Mouse (Mus musculus) MEL (cell line): ENCODE data around the gene Plekhg3. TPM values are rescaled to one million over a fixed set of nuclear protein-coding genes. Genes with fewer than 3 reads are reported as not detected.

Experiments used
- DNase-seq: peaks from one replicate; pipeline ENCODE4 v3.0.0; 2011; ENCODE audit warnings: low read depth, low spot score
- H3K27ac ChIP-seq: 2 replicates; pipeline ENCODE4 v1.5.1; 2012; ENCODE audit warnings: low read depth, mild to moderate bottlenecking, control low read depth, low read length, moderate library complexity; ENCODE audit not compliant: control insufficient read depth
- H3K27me3 ChIP-seq, 2 experiments: fragments of 150-350 bp in 1 of 2; sonication (generic) in 1 of 2; 2 replicates each; pipeline ENCODE4 v1.6.1; 2012; ENCODE audit warnings: low read length in 2 of 2, mild to moderate bottlenecking in 2 of 2, improper control_type of control experiment in 1 of 2, moderate library complexity in 1 of 2; ENCODE audit not compliant: insufficient read depth in 2 of 2, control insufficient read depth in 1 of 2
- H3K36me3 ChIP-seq, 2 experiments: 2 replicates each; pipeline ENCODE4 v1.6.1; 2012 to 2014; ENCODE audit warnings: low read length in 2 of 2, improper control_type of control experiment in 1 of 2, inconsistent platforms in 1 of 2, mild to moderate bottlenecking in 1 of 2; ENCODE audit not compliant: insufficient read depth in 2 of 2, control insufficient read depth in 1 of 2
- H3K4me1 ChIP-seq, 2 experiments: fragments of 150-350 bp in 1 of 2; sonication (generic) in 1 of 2; 2 replicates each; pipeline ENCODE4 v1.6.1; 2012; ENCODE audit warnings: low read length in 2 of 2, improper control_type of control experiment in 1 of 2, mild to moderate bottlenecking in 1 of 2; ENCODE audit not compliant: insufficient read depth in 2 of 2, control insufficient read depth in 1 of 2
- H3K4me3 ChIP-seq, 2 experiments: fragments of 150-350 bp in 1 of 2; sonication (generic) in 1 of 2; 2 replicates each; pipeline ENCODE4 v1.5.1; 2012; ENCODE audit warnings: low read depth in 2 of 2, low read length in 2 of 2, mild to moderate bottlenecking in 2 of 2, moderate library complexity in 2 of 2, control low read depth in 1 of 2, improper control_type of control experiment in 1 of 2; ENCODE audit not compliant: control insufficient read depth in 1 of 2, insufficient read depth in 1 of 2
- H3K79me2 ChIP-seq: 2 replicates; pipeline ENCODE4 v1.6.1; 2012; ENCODE audit warnings: mild to moderate bottlenecking, low read length, moderate library complexity; ENCODE audit not compliant: control insufficient read depth, poor library complexity, insufficient read depth
- H3K9ac ChIP-seq: 2 replicates; pipeline ENCODE4 v1.6.1; 2012; ENCODE audit warnings: low read depth, mild to moderate bottlenecking, control low read depth, low read length, moderate library complexity; ENCODE audit not compliant: control insufficient read depth, poor library complexity, severe bottlenecking
- H3K9me3 ChIP-seq: fragments of 150-350 bp; sonication (generic); replicated peaks from 2 replicates; pipeline ENCODE4 v1.6.1; 2012; ENCODE audit warnings: mild to moderate bottlenecking, low read length, improper control_type of control experiment, moderate library complexity; ENCODE audit not compliant: insufficient read depth
- BHLHE40 ChIP-seq: IDR thresholded peaks from 2 replicates; pipeline ENCODE4 v1.6.1; 2012; ENCODE audit warnings: low read depth, mild to moderate bottlenecking, inconsistent platforms, low read length, improper control_type of control experiment, borderline replicate concordance
- CHD1 ChIP-seq: IDR thresholded peaks from 2 replicates; pipeline ENCODE4 v1.6.1; 2012; ENCODE audit warnings: low read depth, mild to moderate bottlenecking, inconsistent platforms, low read length, improper control_type of control experiment
- ETS1 ChIP-seq: IDR thresholded peaks from 2 replicates; pipeline ENCODE4 v1.6.1; 2012; ENCODE audit warnings: low read depth, mild to moderate bottlenecking, inconsistent platforms, low read length, improper control_type of control experiment, moderate library complexity
- GABPA ChIP-seq: IDR thresholded peaks from 2 replicates; pipeline ENCODE4 v1.6.1; 2012; ENCODE audit warnings: low read depth, mild to moderate bottlenecking, inconsistent platforms, low read length, improper control_type of control experiment, moderate library complexity
- GATA1 ChIP-seq: IDR thresholded peaks from 2 replicates; pipeline ENCODE4 v1.6.1; 2011; ENCODE audit warnings: low read depth, low read length, improper control_type of control experiment
- KAT2A ChIP-seq: conservative IDR thresholded peaks from 2 replicates; pipeline ENCODE4 v1.6.1; 2012; ENCODE audit warnings: low read depth, low read length, improper control_type of control experiment, inconsistent platforms
- MAX ChIP-seq: IDR thresholded peaks from 2 replicates; pipeline ENCODE4 v1.6.1; 2011; ENCODE audit warnings: low read length, improper control_type of control experiment
- MAZ ChIP-seq: IDR thresholded peaks from 2 replicates; pipeline ENCODE4 v1.6.1; 2012; ENCODE audit warnings: low read depth, mild to moderate bottlenecking, inconsistent platforms, low read length, improper control_type of control experiment
- NRF1 ChIP-seq: IDR thresholded peaks from 2 replicates; pipeline ENCODE4 v1.6.1; 2014; ENCODE audit warnings: low read depth, mild to moderate bottlenecking, inconsistent platforms, low read length, improper control_type of control experiment, moderate library complexity; ENCODE audit not compliant: poor library complexity, insufficient read depth, severe bottlenecking
- POLR2A ChIP-seq, 2 experiments: IDR thresholded peaks; 2 replicates each; pipeline ENCODE4 v1.6.1; 2011 to 2012; ENCODE audit warnings: low read length in 2 of 2, mild to moderate bottlenecking in 2 of 2, control low read depth in 1 of 2, improper control_type of control experiment in 1 of 2, low read depth in 1 of 2, moderate library complexity in 1 of 2; ENCODE audit not compliant: control insufficient read depth in 1 of 2, insufficient read depth in 1 of 2, poor library complexity in 1 of 2
- POLR2AphosphoS5 ChIP-seq: IDR thresholded peaks from 2 replicates; pipeline ENCODE4 v1.6.1; 2012; ENCODE audit warnings: low read depth, borderline replicate concordance, mild to moderate bottlenecking, inconsistent platforms, low read length, moderate library complexity, mixed read lengths
- RAD21 ChIP-seq: IDR thresholded peaks from 2 replicates; pipeline ENCODE4 v1.6.1; 2011; ENCODE audit warnings: mild to moderate bottlenecking, low read depth, low read length, improper control_type of control experiment
- SIN3A ChIP-seq: IDR thresholded peaks from 2 replicates; pipeline ENCODE4 v1.6.1; 2012; ENCODE audit warnings: low read length, improper control_type of control experiment, inconsistent platforms
- SMC3 ChIP-seq: IDR thresholded peaks from 2 replicates; pipeline ENCODE4 v1.6.1; 2011; ENCODE audit warnings: low read depth, low read length, improper control_type of control experiment
- TAL1 ChIP-seq: IDR thresholded peaks from 2 replicates; pipeline ENCODE4 v1.6.1; 2012; ENCODE audit warnings: mild to moderate bottlenecking, inconsistent platforms, low read length, moderate library complexity, mixed read lengths
- USF1 ChIP-seq: IDR thresholded peaks from 2 replicates; pipeline ENCODE4 v1.6.1; 2014; ENCODE audit warnings: low read depth, mild to moderate bottlenecking, inconsistent platforms, low read length, improper control_type of control experiment, moderate library complexity
- ZC3H11A ChIP-seq: IDR thresholded peaks from 2 replicates; pipeline ENCODE4 v1.6.1; 2012; ENCODE audit warnings: low read depth, mild to moderate bottlenecking, inconsistent platforms, low read length, improper control_type of control experiment
- polyA plus RNA-seq, 2 experiments: library from polyadenylated mRNA; stranded (reverse) in 1 of 2; unstranded in 1 of 2; fragments of >175 nt in 1 of 2; fragments of >200 nt in 1 of 2; gene quantifications; 2 replicates each; pipeline versions ENCODE4 v1.2.1 to v1.2.4; 2012; ENCODE audit warnings: low replicate concordance in 2 of 2, low read depth in 1 of 2; ENCODE audit not compliant: insufficient read length in 2 of 2, insufficient read depth in 1 of 2, missing spikeins in 1 of 2
- total RNA-seq: library from RNA; depleted of rRNA; stranded (reverse); fragments of 300-350 nt; gene quantifications from 2 replicates; pipeline ENCODE4 v1.2.3, GENCODE M21; 2012

The Plekhg3 gene
- total and polyA plus RNA-seq, 3 experiments: 0.92 to 7.0 TPM; not detected in 1

GRCm38 (mm10) chr12:76514842-76515241, 15.8 kb upstream of the Plekhg3 start:
- H3K27ac ChIP-seq: no peak overlapping the region
- H3K79me2 ChIP-seq: no peaks in the 10 kb centered on the region
- no peak overlapping the region for H3K9ac ChIP-seq
- H3K4me1 ChIP-seq: peaks cover 0 to 8% of the 10 kb centered on the region in 2 experiments; a peak in 2 of 4 replicates
- DNase-seq: no peak
- H3K27me3 ChIP-seq: no peaks in the 10 kb centered on the region
- peaks cover 0 to 4% of the 10 kb centered on the region in 2 experiments; a peak in 1 of 4 replicates for H3K36me3 ChIP-seq
- no peaks in the 10 kb centered on the region for H3K9me3 ChIP-seq
- no peak overlapping the region for H3K4me3 ChIP-seq
- TF ChIP-seq GATA1: 0 out of 2 replicates have a peak, but pooled peaks have one; percentile 20
- no peak for TF ChIP-seq NRF1

DNA sequence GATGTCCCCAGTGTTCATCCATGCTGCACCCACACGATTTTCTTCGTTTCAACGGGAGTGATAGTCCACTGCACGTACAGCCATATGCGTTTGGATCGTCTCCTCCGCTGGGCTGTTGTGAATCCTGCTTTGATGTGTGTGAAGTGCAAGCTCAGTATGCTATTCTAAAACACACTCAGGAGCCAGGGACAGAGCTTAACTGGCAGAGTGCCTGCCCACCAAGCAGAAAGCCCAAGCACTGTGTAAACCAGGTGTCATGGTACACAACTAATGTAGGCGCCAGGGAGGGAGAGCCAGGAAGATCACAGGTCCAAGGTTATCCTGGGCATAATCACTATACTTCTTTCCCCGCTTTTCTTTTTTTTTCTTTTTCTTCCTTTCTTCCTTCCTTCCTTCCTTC, 12.7 kb upstream of the Plekhg3 start:
- Histone ChIP-seq H3K36me3 (peaks cover 0 to 4% of the 10 kb centered on the region in 2 experiments; a peak in 1 of 4 replicates), H3K27me3 (no peaks in the 10 kb centered on the region), H3K27ac (no peak overlapping the region), H3K4me1 (peaks cover 0 to 8% of the 10 kb centered on the region in 2 experiments; a peak in 2 of 4 replicates), H3K9me3 (no peaks in the 10 kb centered on the region), H3K79me2 (no peaks in the 10 kb centered on the region), H3K9ac (no peak overlapping the region), H3K4me3 (no peak overlapping the region)
- no peak for TF ChIP-seq POLR2A (IDR thresholded peaks at IDR 0.05; ENCODE audit: control insufficient read depth in 1 of 2, insufficient read depth in 1 of 2, low read depth in 1 of 2, low read length in 2 of 2, poor library complexity in 1 of 2)
- TF ChIP-seq GABPA: no peak
- TF ChIP-seq SMC3: no peak
- no peak for TF ChIP-seq ETS1
- no peak for DNase-seq

GRCm38 (mm10) chr12:76518909-76519842, 11.5 kb upstream of the Plekhg3 start:
- DNase-seq: no peak
- Histone ChIP-seq H3K79me2 (no peaks in the 10 kb centered on the region), H3K4me3 (no peak overlapping the region)
- TF ChIP-seq USF1 (no peak), KAT2A (no peak), POLR2AphosphoS5 (no peak), MAX (no peak), MAZ (no peak), RAD21 (no peak), SMC3 (no peak), GATA1 (no peak), ZC3H11A (no peak), CHD1 (no peak), TAL1 (no peak), BHLHE40 (no peak), SIN3A (no peak)
- TF ChIP-seq, all 39 proteins: peak for 0
- no peaks in the 10 kb centered on the region for H3K27me3 ChIP-seq
- H3K36me3 ChIP-seq: peaks cover 0 to 13% of the 10 kb centered on the region in 2 experiments; a peak in 2 of 4 replicates
- H3K4me1 ChIP-seq: peaks cover 4 to 16% of the 10 kb centered on the region in 2 experiments
- H3K9me3 ChIP-seq: no peaks in the 10 kb centered on the region
- no peak overlapping the region for H3K27ac ChIP-seq
- no peak overlapping the region for H3K9ac ChIP-seq
